Mouse (Mus musculus): ENCODE measurements around the gene Sipa1. TPM values are rescaled to one million over a fixed set of nuclear protein-coding genes. Genes with fewer than 3 reads are reported as not detected.

The Sipa1 gene
- total and polyA plus RNA-seq, 2 experiments from 2014 or later: 18.8 to 25.6 TPM

DNA sequence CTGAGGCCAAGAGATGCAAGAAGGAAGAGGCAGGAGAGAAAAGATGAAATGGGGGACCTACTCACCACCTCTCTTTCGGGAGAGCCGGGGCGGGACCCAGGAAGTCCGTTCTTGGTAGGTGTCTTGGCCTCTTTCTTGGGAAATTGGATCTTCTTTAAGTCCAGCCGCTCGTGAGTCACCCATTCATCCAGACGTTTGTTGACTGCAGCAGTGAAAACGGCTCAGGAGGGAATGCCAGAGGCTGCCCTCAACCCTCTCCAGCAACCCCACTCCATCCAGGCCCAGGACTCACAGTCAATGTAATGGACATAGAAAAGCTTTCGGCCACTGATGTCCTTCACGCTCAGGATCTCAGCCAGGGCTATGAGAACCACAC is 54.3 kb downstream of the Sipa1 start:
- Histone ChIP-seq H3K27ac (peak overlapping the region; percentile 100), H3K36me3 (ENCODE audit: insufficient read depth, low read length) (peaks cover 38% of the 10 kb centered on the region), H3K4me1 (ENCODE audit: insufficient read depth, low read length) (0 out of 2 replicates have a peak, but pooled peaks cover 7% of the 10 kb centered on the region), H3K27me3 (ENCODE audit: insufficient read depth, low read length) (no peaks in the 10 kb centered on the region), H3K9ac (replicated peaks; ENCODE audit: low read length) (peak overlapping the region; percentile 88), H3K4me2 (ENCODE audit: low read depth, low read length) (peak overlapping the region; percentile 78), H3K9me3 (ENCODE audit: low read length) (no peaks in the 10 kb centered on the region), H3K4me3 (ENCODE audit: low read length) (peak overlapping the region; percentile 75)
- TF ChIP-seq CTCF (IDR thresholded peaks at IDR 0.05; ENCODE audit: low read depth): no peak
- ATAC-seq (no peak), DNase-seq (ENCODE audit: low spot score) (peak; percentile 9)
- 61% methylated on average over 10 of the region's 10 CpGs for WGBS

DNA sequence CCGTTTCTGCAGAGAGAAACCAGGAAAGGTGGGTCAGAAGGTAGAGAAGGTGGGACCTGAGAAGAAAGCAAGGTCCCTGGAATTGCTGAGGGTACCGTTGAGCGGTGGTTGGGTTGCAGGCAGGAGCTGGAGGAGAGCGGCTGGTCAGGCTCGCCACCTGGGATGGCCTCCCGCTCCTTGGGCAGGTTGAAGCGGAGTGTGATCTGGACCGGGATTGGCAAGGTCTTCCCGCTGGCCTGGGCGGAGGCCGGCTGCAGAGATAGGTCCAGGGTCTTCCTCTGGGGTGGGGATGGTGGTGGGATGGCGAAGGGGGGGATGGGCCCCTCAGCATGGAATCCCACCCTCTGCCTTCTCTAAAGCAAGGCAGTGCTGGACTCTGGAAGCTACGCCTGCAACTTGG is 54.8 kb downstream of the Sipa1 start:
- H3K4me3 ChIP-seq (ENCODE audit: low read length): peak overlapping the region; percentile 75
- peak overlapping the region; percentile 78 for H3K4me2 ChIP-seq (ENCODE audit: low read depth, low read length)
- no peaks in the 10 kb centered on the region for H3K27me3 ChIP-seq (ENCODE audit: insufficient read depth, low read length)
- 0 out of 2 replicates have a peak overlapping the region, but pooled peaks have one; percentile 88 for H3K9ac ChIP-seq (replicated peaks; ENCODE audit: low read length)
- 0 out of 2 replicates have a peak, but pooled peaks cover 7% of the 10 kb centered on the region for H3K4me1 ChIP-seq (ENCODE audit: insufficient read depth, low read length)
- H3K36me3 ChIP-seq (ENCODE audit: insufficient read depth, low read length): peaks cover 43% of the 10 kb centered on the region
- peak overlapping the region; percentile 100; the same call in 1 of the 2 replicates for H3K27ac ChIP-seq
- TF ChIP-seq CTCF (IDR thresholded peaks at IDR 0.05; ENCODE audit: low read depth): no peak
- 94% methylated on average over 12 of the region's 13 CpGs for WGBS
- no peaks in the 10 kb centered on the region for H3K9me3 ChIP-seq (ENCODE audit: low read length)
- DNase-seq (ENCODE audit: low spot score): no peak
- no peak for ATAC-seq

DNA sequence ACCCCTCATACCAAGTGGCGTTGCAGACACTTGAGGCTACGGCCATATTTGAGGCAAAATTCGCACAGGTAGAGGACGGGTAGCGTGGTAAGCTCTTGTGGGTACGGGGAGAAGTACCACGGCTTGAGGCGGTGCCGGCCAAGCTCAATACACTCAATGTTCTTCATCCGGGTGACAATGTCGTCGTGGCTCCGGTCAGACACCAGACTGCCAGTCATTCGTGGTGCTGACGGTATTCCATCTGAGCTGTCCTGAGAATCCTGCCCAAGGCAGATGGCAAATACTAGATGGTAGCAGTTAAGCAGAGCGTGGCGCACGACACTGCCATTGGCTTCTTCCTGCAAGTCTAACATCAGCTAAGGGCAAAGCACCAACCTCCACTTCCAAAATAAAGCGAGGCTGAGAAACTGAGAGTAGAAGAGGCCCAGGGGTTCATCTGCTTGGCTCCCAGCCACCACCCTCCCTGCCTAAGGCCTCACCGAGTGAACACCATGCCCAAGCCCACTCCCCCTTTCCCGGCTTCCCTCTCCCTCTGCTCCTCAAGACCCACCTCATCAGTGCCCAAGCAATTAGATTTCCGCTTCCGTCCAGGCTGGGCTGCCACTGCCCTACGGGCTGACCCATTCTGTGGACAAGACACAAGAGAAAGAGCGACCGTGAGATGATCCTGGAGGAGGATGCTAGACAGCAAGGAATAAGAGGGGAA is 55.6 kb downstream of the Sipa1 start:
- H3K36me3 ChIP-seq (ENCODE audit: insufficient read depth, low read length): peaks cover 50% of the 10 kb centered on the region
- H3K9ac ChIP-seq (replicated peaks; ENCODE audit: low read length): no peak overlapping the region
- no peaks in the 10 kb centered on the region for H3K9me3 ChIP-seq (ENCODE audit: low read length)
- WGBS: 94% methylated on average over 26 of the region's 26 CpGs
- no peak for DNase-seq (ENCODE audit: low spot score)
- peaks cover 8% of the 10 kb centered on the region for H3K4me1 ChIP-seq (ENCODE audit: insufficient read depth, low read length)
- no peak for TF ChIP-seq CTCF (IDR thresholded peaks at IDR 0.05; ENCODE audit: low read depth)
- H3K27ac ChIP-seq: no peak overlapping the region
- no peak overlapping the region for H3K4me2 ChIP-seq (ENCODE audit: low read depth, low read length)
- H3K27me3 ChIP-seq (ENCODE audit: insufficient read depth, low read length): no peaks in the 10 kb centered on the region
- no peak for ATAC-seq
- H3K4me3 ChIP-seq (ENCODE audit: low read length): no peak overlapping the region

DNA sequence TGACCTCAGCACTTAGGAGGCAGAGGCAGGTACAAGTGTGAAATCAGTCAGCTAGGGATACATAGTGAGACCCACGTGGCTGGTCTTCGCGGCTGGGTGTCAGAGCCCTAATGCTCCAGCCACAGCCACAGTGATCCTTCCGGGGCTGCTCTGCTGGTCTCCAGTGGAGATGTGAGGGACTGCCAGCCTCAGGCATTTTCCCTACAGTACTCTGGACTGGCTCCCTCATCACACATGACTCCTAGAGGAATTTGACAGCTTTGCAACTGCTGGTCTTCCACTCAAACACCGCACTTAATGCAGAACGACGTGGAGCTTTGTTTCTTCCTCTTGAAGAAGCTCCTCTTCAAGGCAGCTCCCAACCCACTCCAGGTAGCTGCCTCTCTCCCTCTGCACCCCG is 57.3 kb downstream of the Sipa1 start:
- H3K4me2 ChIP-seq (ENCODE audit: low read depth, low read length): no peak overlapping the region
- no peaks in the 10 kb centered on the region for H3K9me3 ChIP-seq (ENCODE audit: low read length)
- no peak overlapping the region for H3K9ac ChIP-seq (replicated peaks; ENCODE audit: low read length)
- no peak overlapping the region for H3K27ac ChIP-seq
- ATAC-seq (no peak), DNase-seq (ENCODE audit: low spot score) (peak; percentile 5)
- peak; percentile 29; the same call in 1 of the 2 replicates for TF ChIP-seq CTCF (IDR thresholded peaks at IDR 0.05; ENCODE audit: low read depth)
- H3K4me1 ChIP-seq (ENCODE audit: insufficient read depth, low read length): peaks cover 17% of the 10 kb centered on the region
- WGBS: 82% methylated on average over 8 of the region's 8 CpGs
- H3K27me3 ChIP-seq (ENCODE audit: insufficient read depth, low read length): no peaks in the 10 kb centered on the region
- no peak overlapping the region for H3K4me3 ChIP-seq (ENCODE audit: low read length)
- H3K36me3 ChIP-seq (ENCODE audit: insufficient read depth, low read length): peaks cover 50% of the 10 kb centered on the region

DNA sequence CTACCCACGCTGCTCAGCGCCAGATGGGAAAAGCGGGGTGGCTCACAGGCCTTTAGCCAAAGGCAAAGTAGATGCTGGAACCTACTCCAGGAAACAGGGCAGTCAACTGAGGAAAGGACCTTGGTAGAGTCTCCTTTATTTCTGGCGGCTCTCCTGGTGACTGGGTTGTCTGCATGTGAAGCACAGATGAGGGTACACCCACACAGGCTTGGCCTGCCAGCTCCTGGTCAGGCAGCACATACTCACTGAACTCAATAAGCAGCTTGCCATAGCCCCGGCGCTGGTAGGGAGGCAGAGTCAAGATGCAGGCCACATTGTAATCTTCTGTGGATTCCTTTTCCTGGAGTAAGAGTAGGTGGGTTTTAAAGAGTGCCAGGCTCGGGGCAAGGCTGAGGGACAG is 58.4 kb downstream of the Sipa1 start:
- H3K27ac ChIP-seq: no peak overlapping the region
- H3K4me1 ChIP-seq (ENCODE audit: insufficient read depth, low read length): peaks cover 17% of the 10 kb centered on the region
- peaks cover 50% of the 10 kb centered on the region for H3K36me3 ChIP-seq (ENCODE audit: insufficient read depth, low read length)
- no peaks in the 10 kb centered on the region for H3K9me3 ChIP-seq (ENCODE audit: low read length)
- TF ChIP-seq CTCF (IDR thresholded peaks at IDR 0.05; ENCODE audit: low read depth): no peak
- ATAC-seq: no peak
- no peak overlapping the region for H3K4me3 ChIP-seq (ENCODE audit: low read length)
- no peak overlapping the region for H3K4me2 ChIP-seq (ENCODE audit: low read depth, low read length)
- no peak for DNase-seq (ENCODE audit: low spot score)
- WGBS: 92% methylated on average over 7 of the region's 7 CpGs
- H3K27me3 ChIP-seq (ENCODE audit: insufficient read depth, low read length): no peaks in the 10 kb centered on the region
- H3K9ac ChIP-seq (replicated peaks; ENCODE audit: low read length): no peak overlapping the region

DNA sequence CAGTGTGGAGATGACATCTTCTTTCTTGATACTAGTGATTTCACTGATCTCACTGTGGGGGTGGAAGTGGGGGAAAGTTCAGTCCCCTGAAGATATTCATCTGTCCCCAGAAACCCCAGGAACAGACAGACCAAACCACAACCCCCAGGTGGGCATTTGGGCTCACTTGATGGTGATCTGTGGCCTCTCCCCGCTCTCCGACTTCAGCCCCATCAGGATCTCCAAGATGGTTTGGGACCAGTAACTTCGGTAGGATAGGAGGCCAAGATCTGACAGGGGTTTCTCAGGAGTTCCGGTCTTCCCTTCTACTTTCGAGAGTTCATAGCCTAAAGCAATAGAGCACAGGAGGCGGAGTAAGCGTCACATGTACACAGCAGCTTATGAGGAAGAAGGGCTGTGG is 59.8 kb downstream of the Sipa1 start:
- ATAC-seq (no peak), DNase-seq (ENCODE audit: low spot score) (no peak)
- no peak for TF ChIP-seq CTCF (IDR thresholded peaks at IDR 0.05; ENCODE audit: low read depth)
- Histone ChIP-seq H3K36me3 (ENCODE audit: insufficient read depth, low read length) (peaks cover 50% of the 10 kb centered on the region), H3K4me3 (ENCODE audit: low read length) (no peak overlapping the region), H3K27ac (no peak overlapping the region), H3K4me1 (ENCODE audit: insufficient read depth, low read length) (peaks cover 14% of the 10 kb centered on the region), H3K4me2 (ENCODE audit: low read depth, low read length) (no peak overlapping the region), H3K27me3 (ENCODE audit: insufficient read depth, low read length) (no peaks in the 10 kb centered on the region), H3K9ac (replicated peaks; ENCODE audit: low read length) (no peak overlapping the region), H3K9me3 (ENCODE audit: low read length) (no peaks in the 10 kb centered on the region)
- 92% methylated on average over 7 of the region's 7 CpGs for WGBS

Measured in hindbrain, postnatal 0 days (tissue).